Mouse (Mus musculus): ENCODE measurements around the gene Gm4567.
"Not testable (repeated sequence)": the region's sequence is repeated elsewhere in the genome, so short reads cannot be mapped to it uniquely, and the experiment has no call there.

Gm4567 gene

DNA sequence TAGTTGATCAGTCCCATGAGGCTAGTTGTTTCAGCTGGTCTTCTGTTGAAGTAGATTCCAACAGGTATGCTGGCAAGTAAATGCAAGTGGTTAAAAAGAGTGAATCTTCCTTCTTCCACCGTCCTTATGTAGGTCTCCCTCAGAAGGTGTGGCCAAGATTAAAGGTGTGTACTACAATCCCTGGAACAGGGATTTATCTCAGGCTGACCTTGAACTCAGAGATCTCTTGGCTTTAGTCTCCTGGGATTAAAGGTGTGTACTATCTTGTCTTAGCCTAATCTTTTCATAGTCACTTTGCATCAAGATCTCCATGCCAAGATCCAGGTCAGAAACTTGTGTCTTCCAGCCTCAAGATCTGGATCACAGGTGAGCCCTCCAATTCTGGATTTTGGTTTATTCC, at the start of gene Gm4567:
Gene Gm4567 (minus strand): TSS at position 101 of the 400 bp plus-strand sequence.
- not testable (repeated sequence) for DNase-seq

DNA sequence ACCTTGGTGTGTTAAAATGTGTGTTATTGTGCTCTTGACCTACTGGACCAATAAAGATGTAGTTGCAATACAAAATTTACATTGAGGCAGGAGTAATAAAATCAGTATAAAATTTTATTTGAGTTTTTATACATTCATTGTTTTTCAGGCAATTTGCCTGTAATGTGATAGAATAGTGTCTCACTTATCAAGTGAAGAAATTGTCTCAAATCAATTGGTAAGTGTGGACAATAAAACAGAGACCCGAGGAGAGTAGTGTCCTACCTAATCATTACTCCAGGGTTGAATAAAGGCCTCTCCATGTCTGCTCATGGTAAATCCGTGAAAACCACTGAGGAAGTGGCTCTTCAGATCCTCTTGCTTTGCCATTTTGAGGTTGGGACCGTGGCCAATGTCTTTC, 41.9 kb upstream of the Gm4567 start, which contains the start of gene Vmn1r157:
Gene Vmn1r157 (plus strand): TSS at position 301 of the 400 bp plus-strand sequence.
- DNase-seq: not testable (repeated sequence)

DNA sequence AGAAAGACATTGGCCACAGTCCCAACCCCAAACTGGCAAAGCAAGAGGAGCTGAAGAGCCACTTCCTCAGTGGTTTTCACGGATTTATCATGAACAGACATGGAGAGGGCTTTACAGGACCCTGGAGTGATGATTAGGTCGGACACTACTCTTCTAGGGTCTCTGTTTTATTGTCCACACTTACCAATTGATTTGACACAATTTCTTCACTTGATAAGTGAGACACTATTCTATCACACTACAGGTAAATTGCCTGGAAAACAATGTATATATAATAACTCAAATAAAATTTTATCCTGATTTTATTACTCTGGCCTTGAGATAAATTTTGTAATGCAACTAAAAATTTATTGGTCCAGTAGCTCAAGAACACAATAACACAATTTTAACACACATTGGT, 27.3 kb downstream of the Gm4567 start, which contains the start of gene Gm8693:
Gene Gm8693 (minus strand): TSS at position 101 of the 400 bp plus-strand sequence.
- DNase-seq: not testable (repeated sequence)
